Mouse (Mus musculus) liver, postnatal 0 days (tissue): ENCODE measurements around the gene Rapgef4. TPM values are rescaled to one million over a fixed set of nuclear protein-coding genes. Genes with fewer than 3 reads are reported as not detected.

Experiments used
- ATAC-seq: fragments of 200-750 bp; cut with Nextera tagmentation; 2 replicates; pipeline ENCODE4 v1.8.0; 2017; ENCODE audit warnings: mild to moderate bottlenecking, moderate library complexity
- DNase-seq: peaks from one replicate; pipeline ENCODE4 v3.0.0-alpha.2; 2016
- H3K27ac ChIP-seq: fragments of 300-500 bp; sonication (generic); 2 replicates; pipeline ENCODE4 v1.5.1; 2014; ENCODE audit warnings: antibody characterized with exemption, moderate library complexity, mild to moderate bottlenecking, low read depth
- H3K27me3 ChIP-seq: fragments of 300-500 bp; sonication (generic); 2 replicates; pipeline ENCODE4 v1.6.1; 2014; ENCODE audit warnings: low read length, control low read depth, mixed read lengths; ENCODE audit not compliant: insufficient read depth
- H3K36me3 ChIP-seq: fragments of 300-500 bp; sonication (generic); replicated peaks from 2 replicates; pipeline ENCODE4 v1.6.1; 2014; ENCODE audit warnings: mild to moderate bottlenecking, control low read depth, low read length, moderate library complexity, mixed read lengths; ENCODE audit not compliant: insufficient read depth
- H3K4me1 ChIP-seq: fragments of 300-500 bp; sonication (generic); 2 replicates; pipeline ENCODE4 v1.6.1; 2014; ENCODE audit warnings: antibody characterized with exemption, mild to moderate bottlenecking, control low read depth; ENCODE audit not compliant: insufficient read depth
- H3K4me2 ChIP-seq: fragments of 300-500 bp; sonication (generic); 2 replicates; pipeline ENCODE4 v1.6.1; 2014; ENCODE audit warnings: low read depth, mild to moderate bottlenecking, low read length, moderate library complexity, mixed read lengths
- H3K4me3 ChIP-seq: fragments of 300-500 bp; sonication (generic); 2 replicates; pipeline ENCODE4 v1.5.1; 2014; ENCODE audit warnings: low read depth, low read length
- H3K9ac ChIP-seq: fragments of 300-500 bp; sonication (generic); replicated peaks from 2 replicates; pipeline ENCODE4 v1.6.1; 2014; ENCODE audit warnings: mild to moderate bottlenecking, moderate library complexity
- H3K9me3 ChIP-seq: fragments of 300-500 bp; sonication (generic); 2 replicates; pipeline ENCODE4 v1.6.1; 2016; ENCODE audit warnings: mild to moderate bottlenecking, control low read depth, low read length, mixed read lengths
- CTCF ChIP-seq: sonication (generic); IDR thresholded peaks from 2 replicates; pipeline ENCODE4 v1.5.1; 2016; ENCODE audit warnings: antibody characterized with exemption, low read depth
- EP300 ChIP-seq: IDR thresholded peaks from 2 replicates; pipeline ENCODE4 v1.6.1; 2016; ENCODE audit warnings: antibody characterized with exemption, low read depth, mild to moderate bottlenecking
- WGBS: fragments of 180-500 bp; shearing (Covaris S2); extraction: QIAGEN DNeasy Blood & Tissue Kit; methylation state at CpG from one replicate; pipeline ENCODE4 v1.1.7; 2014; ENCODE audit not compliant: insufficient replicate concordance; 5-methylcytosine and 5-hydroxymethylcytosine counted together
- polyA plus RNA-seq: library from polyadenylated mRNA; unstranded; fragments of >200 nt; fragmentation: Nextera tagmentation; extraction: Ambion mirVana; gene quantifications from 2 replicates; pipeline ENCODE4 v1.2.1, GENCODE M21; 2015

The Rapgef4 gene
- polyA plus RNA-seq, 1 experiment from 2014 or later = 30.2 TPM

DNA sequence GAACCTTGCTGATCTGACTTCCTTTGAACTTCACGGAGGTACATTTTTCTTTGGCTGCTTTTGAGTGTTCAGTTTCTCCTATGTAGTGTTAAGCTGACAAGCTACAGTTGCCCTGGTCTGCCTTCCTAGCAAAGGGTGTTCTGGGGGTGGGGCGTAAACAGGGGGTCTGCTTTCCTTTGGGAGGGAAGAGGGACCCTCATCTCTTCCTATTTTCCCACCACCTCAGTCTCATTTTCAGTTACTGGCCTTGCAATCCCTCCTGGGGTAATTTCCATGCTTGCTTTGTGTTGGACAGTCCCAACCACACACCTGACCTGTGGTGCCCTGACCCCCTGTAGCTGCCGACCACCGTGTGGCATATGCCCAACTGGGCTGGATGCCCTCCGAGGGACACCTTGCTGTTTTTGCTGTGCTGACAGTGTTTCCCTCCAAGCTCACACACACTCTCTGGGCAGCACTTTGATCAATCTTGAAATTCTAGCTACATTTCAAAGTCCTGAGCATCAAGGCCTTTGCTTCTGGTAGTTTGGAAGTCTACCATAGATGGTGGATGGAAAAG, 48.6 kb downstream of the Rapgef4 start:
- WGBS = 77% methylated on average over 5 of the region's 5 CpGs
- Histone ChIP-seq H3K9me3 (no peaks in the 10 kb centered on the region), H3K27me3 (no peaks in the 10 kb centered on the region), H3K4me3 (no peak overlapping the region), H3K27ac (no peak overlapping the region), H3K4me2 (no peak overlapping the region), H3K4me1 (no peaks in the 10 kb centered on the region), H3K9ac (no peak overlapping the region), H3K36me3 (no peaks in the 10 kb centered on the region)
- TF ChIP-seq EP300 (no peak), CTCF (no peak)
- DNase-seq (no peak), ATAC-seq (no peak)

DNA sequence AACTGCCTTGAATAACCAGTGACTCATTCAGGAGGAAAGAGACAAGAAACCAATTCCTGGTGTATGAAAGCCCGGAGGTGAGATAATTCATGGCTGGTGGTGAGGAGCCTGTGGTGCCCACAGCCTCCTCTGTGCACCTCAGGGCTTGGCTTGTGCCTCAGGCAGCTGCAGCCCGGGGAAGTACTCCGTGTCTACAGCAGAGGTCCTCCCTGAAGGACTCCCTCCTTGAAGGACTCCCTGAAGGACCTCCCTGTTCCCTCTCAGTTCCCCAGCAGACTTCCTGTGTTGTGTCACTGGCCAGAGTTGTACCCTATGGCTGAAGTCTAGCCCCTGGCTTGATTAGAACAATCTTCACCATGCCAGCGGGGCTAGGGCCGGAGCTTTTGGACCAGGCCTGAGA, 50.7 kb downstream of the Rapgef4 start:
- no peaks in the 10 kb centered on the region for H3K4me1 ChIP-seq
- H3K36me3 ChIP-seq = no peaks in the 10 kb centered on the region
- no peak overlapping the region for H3K4me3 ChIP-seq
- no peak for DNase-seq
- no peaks in the 10 kb centered on the region for H3K9me3 ChIP-seq
- H3K9ac ChIP-seq = no peak overlapping the region
- no peak overlapping the region for H3K27ac ChIP-seq
- H3K4me2 ChIP-seq = no peak overlapping the region
- 51% methylated on average over 5 of the region's 5 CpGs for WGBS
- ATAC-seq = no peak
- TF ChIP-seq EP300 = no peak
- TF ChIP-seq CTCF = no peak
- no peaks in the 10 kb centered on the region for H3K27me3 ChIP-seq

DNA sequence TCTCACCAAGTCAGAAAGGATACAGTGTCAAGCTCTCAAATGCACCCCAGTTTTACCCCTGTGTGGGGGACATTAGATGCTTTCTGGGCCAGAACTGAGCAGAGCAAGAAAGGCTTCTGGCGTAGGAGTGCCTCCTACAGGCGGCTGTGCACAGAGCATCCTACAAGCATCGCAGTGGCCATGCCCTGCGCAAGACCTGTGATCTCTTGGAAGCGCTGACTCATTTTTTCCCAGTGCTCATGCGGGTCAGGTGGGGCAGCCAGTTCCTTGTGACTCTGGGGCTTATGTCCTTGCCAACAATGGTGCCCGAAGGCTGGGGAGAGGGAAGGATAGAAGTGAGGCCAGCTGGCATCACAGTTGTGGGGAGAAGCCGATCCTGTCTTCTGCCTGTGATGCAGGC, 54.6 kb downstream of the Rapgef4 start:
- Histone ChIP-seq H3K4me1 (no peaks in the 10 kb centered on the region), H3K9ac (no peak overlapping the region), H3K4me3 (no peak overlapping the region), H3K27ac (no peak overlapping the region), H3K27me3 (no peaks in the 10 kb centered on the region), H3K4me2 (no peak overlapping the region), H3K9me3 (no peaks in the 10 kb centered on the region), H3K36me3 (no peaks in the 10 kb centered on the region)
- DNase-seq (peak; percentile 33), ATAC-seq (no peak)
- TF ChIP-seq CTCF (peak; percentile 61), EP300 (no peak)
- WGBS = 49% methylated on average over 8 of the region's 8 CpGs

DNA sequence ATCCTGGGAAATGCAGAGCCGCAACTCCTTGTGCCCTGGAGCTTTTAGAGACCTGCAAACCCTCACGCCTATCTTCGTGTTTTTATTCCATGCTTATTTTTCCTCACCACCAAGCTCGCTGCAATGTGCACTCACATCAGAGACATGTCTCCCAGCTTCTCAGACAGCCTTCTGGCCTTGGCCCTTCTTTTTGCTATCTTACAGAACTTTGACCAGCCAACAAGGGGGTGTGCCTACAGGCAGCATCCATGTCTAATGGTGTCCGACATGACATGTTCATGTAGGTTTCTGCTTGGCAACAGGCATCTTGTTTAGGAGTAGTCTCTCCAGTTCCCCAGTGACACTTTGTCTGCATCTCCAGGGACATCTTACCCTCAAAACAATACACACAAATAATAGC, 56.3 kb downstream of the Rapgef4 start:
- H3K4me3 ChIP-seq = no peak overlapping the region
- H3K27me3 ChIP-seq = no peaks in the 10 kb centered on the region
- no peak overlapping the region for H3K9ac ChIP-seq
- WGBS = 76% methylated on average over 5 of the region's 5 CpGs
- H3K4me2 ChIP-seq = no peak overlapping the region
- TF ChIP-seq EP300 (no peak), CTCF (no peak)
- no peaks in the 10 kb centered on the region for H3K4me1 ChIP-seq
- H3K9me3 ChIP-seq = no peaks in the 10 kb centered on the region
- no peak overlapping the region for H3K27ac ChIP-seq
- DNase-seq = no peak
- no peak for ATAC-seq
- no peaks in the 10 kb centered on the region for H3K36me3 ChIP-seq

DNA sequence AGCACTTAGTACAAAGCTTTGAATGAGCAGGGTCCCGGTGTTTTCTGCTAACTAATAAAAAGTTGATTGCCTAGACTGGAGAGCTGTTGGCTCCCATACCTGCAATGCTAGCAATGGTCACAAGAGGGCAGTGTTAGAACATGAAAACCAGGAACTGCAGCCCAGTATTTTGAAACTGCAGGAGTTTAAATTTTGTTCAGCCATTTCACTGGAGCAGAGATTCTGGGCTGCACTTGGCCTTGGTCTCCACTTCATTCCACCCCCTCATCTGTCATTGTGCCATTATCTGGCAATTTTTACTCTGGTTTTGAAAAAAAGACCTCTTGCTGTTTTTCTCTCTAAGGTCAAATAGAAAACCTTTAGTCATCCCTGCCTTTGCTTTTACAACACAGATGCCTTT, 57.2 kb downstream of the Rapgef4 start:
- 16% methylated on average over 1 of the region's 1 CpGs for WGBS
- Histone ChIP-seq H3K4me1 (no peaks in the 10 kb centered on the region), H3K4me3 (no peak overlapping the region), H3K9me3 (no peaks in the 10 kb centered on the region), H3K36me3 (no peaks in the 10 kb centered on the region), H3K4me2 (no peak overlapping the region), H3K9ac (no peak overlapping the region), H3K27ac (no peak overlapping the region), H3K27me3 (no peaks in the 10 kb centered on the region)
- TF ChIP-seq EP300 = no peak
- TF ChIP-seq CTCF = peak; percentile 87
- ATAC-seq (no peak), DNase-seq (peak; percentile 83)

DNA sequence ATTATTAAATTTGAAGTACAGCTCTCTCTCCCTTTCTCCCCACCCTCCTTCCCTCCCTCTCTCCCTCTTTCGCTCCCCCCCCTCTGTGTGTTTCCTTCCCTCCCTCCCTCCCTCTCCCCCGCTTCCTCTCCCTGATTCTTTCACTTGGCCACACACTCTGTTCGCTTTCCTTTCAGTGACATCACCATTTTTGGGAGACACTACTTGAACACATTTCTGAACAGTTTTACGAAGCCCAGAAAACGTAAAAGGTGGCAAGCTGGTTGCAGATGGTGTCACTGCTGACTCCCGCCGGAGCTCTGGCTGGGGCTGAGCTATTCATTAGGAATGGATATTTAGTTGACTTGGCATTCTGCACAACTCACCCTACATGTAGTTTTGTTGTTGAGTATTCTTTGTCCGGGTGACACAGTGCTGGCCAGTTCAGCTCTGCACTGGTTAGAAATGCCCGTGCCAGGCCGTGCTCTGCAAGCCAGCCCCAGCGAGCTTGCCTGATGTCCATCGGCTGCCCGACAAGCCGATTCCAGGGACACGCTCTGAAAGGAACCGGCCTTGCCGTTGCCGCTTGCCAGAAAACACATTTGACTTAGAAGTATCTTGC, 57.7 kb downstream of the Rapgef4 start:
- no peak for DNase-seq
- Histone ChIP-seq H3K9ac (no peak overlapping the region), H3K4me3 (no peak overlapping the region), H3K36me3 (no peaks in the 10 kb centered on the region), H3K9me3 (no peaks in the 10 kb centered on the region), H3K27me3 (no peaks in the 10 kb centered on the region), H3K27ac (no peak overlapping the region), H3K4me1 (no peaks in the 10 kb centered on the region), H3K4me2 (no peak overlapping the region)
- WGBS = 70% methylated on average over 18 of the region's 18 CpGs
- TF ChIP-seq EP300 (no peak), CTCF (no peak)
- no peak for ATAC-seq
